Mouse (Mus musculus) heart, embryonic 12.5 days (tissue): ENCODE data around the gene Gm5269. TPM values are rescaled to one million over a fixed set of nuclear protein-coding genes. Genes with fewer than 3 reads are reported as not detected.

ENCODE experiments used
- ATAC-seq: fragments of 200-750 bp; cut with Nextera tagmentation; 2 replicates; pipeline ENCODE4 v1.8.0; 2017; ENCODE audit warnings: moderate TSS enrichment, moderate library complexity; ENCODE audit not compliant: insufficient number of reproducible peaks, low FRiP score
- H3K27ac ChIP-seq: fragments of 300-500 bp; sonication (generic); 2 replicates; pipeline ENCODE4 v1.5.1; 2016; ENCODE audit warnings: mild to moderate bottlenecking, moderate library complexity; ENCODE audit not compliant: poor library complexity, severe bottlenecking
- H3K27me3 ChIP-seq: fragments of 300-500 bp; sonication (generic); replicated peaks from 2 replicates; pipeline ENCODE4 v1.6.1; 2016; ENCODE audit warnings: mild to moderate bottlenecking, moderate library complexity
- H3K36me3 ChIP-seq: fragments of 300-500 bp; sonication (generic); 2 replicates; pipeline ENCODE4 v1.6.1; 2016; ENCODE audit warnings: mild to moderate bottlenecking, moderate library complexity
- H3K4me1 ChIP-seq: fragments of 300-500 bp; sonication (generic); replicated peaks from 2 replicates; pipeline ENCODE4 v1.6.1; 2016; ENCODE audit warnings: mild to moderate bottlenecking
- H3K4me2 ChIP-seq: fragments of 300-500 bp; sonication (generic); 2 replicates; pipeline ENCODE4 v1.6.1; 2016; ENCODE audit warnings: mild to moderate bottlenecking, moderate library complexity
- H3K4me3 ChIP-seq: fragments of 300-500 bp; sonication (generic); 2 replicates; pipeline ENCODE4 v1.5.1; 2016; ENCODE audit warnings: mild to moderate bottlenecking
- H3K9ac ChIP-seq: fragments of 300-500 bp; sonication (generic); 2 replicates; pipeline ENCODE4 v1.6.1; 2016; ENCODE audit warnings: mild to moderate bottlenecking, moderate library complexity
- H3K9me3 ChIP-seq: fragments of 300-500 bp; sonication (generic); replicated peaks from 2 replicates; pipeline ENCODE4 v1.6.1; 2016; ENCODE audit warnings: mild to moderate bottlenecking, moderate library complexity
- WGBS: fragments of 180-500 bp; shearing (Covaris S2); methylation state at CpG from one replicate; pipeline ENCODE4 v1.1.7; 2016; 5-methylcytosine and 5-hydroxymethylcytosine counted together
- polyA plus RNA-seq: library from polyadenylated mRNA; unstranded; fragments of >200 nt; fragmentation: Nextera tagmentation; extraction: Ambion mirVana; gene quantifications from 2 replicates; pipeline ENCODE4 v1.2.1, GENCODE M21; 2016

Gm5269 gene
- polyA plus RNA-seq, 1 experiment from 2014 or later, result not detected

- WGBS, result 60% methylated on average over 4 of the region's 4 CpGs
- no peaks in the 10 kb centered on the region for H3K9me3 ChIP-seq
- no peak overlapping the region for H3K4me2 ChIP-seq
- no peak overlapping the region for H3K9ac ChIP-seq
- peaks cover 4% of the 10 kb centered on the region; the same call in 1 of the 2 replicates for H3K36me3 ChIP-seq
- no peak overlapping the region for H3K4me3 ChIP-seq
- no peak for ATAC-seq
- H3K27me3 ChIP-seq, result no peaks in the 10 kb centered on the region
- peaks cover 6% of the 10 kb centered on the region; the same call in 1 of the 2 replicates for H3K4me1 ChIP-seq
- H3K27ac ChIP-seq, result no peak overlapping the region
These were observed 27.2 kb upstream of the Gm5269 start for GRCm38 (mm10) chr1:45917136-45917803.

GRCm38 (mm10) chr1:45916174-45916573, 26.1 kb upstream of the Gm5269 start:
- Histone ChIP-seq H3K4me1 (peaks cover 6% of the 10 kb centered on the region; the same call in 1 of the 2 replicates), H3K36me3 (peaks cover 4% of the 10 kb centered on the region; the same call in 1 of the 2 replicates), H3K4me3 (no peak overlapping the region), H3K9ac (no peak overlapping the region), H3K27ac (no peak overlapping the region), H3K9me3 (no peaks in the 10 kb centered on the region), H3K27me3 (no peaks in the 10 kb centered on the region), H3K4me2 (no peak overlapping the region)
- 64% methylated on average over 3 of the region's 3 CpGs for WGBS
- no peak for ATAC-seq

GRCm38 (mm10) chr1:45914236-45914635, 24.2 kb upstream of the Gm5269 start:
- WGBS, result 90% methylated on average over 4 of the region's 4 CpGs
- peaks cover 6% of the 10 kb centered on the region; the same call in 1 of the 2 replicates for H3K4me1 ChIP-seq

GRCm38 (mm10) chr1:45905107-45905821, 15.2 kb upstream of the Gm5269 start:
- Histone ChIP-seq H3K27me3 (no peaks in the 10 kb centered on the region), H3K36me3 (no peaks in the 10 kb centered on the region), H3K4me2 (peak overlapping the region; percentile 46; the same call in 1 of the 2 replicates), H3K27ac (peak overlapping the region; percentile 70), H3K4me3 (no peak overlapping the region), H3K9me3 (no peaks in the 10 kb centered on the region), H3K9ac (no peak overlapping the region), H3K4me1 (peaks cover 13% of the 10 kb centered on the region)
- WGBS, result 11% methylated on average over 5 of the region's 5 CpGs
- peak; percentile 81 for ATAC-seq

More at GRCm38 (mm10) chr1:45914236-45914635, 24.2 kb upstream of the Gm5269 start:
- H3K36me3 ChIP-seq, result peaks cover 9% of the 10 kb centered on the region; the same call in 1 of the 2 replicates
- H3K27ac ChIP-seq, result no peak overlapping the region
- no peak for ATAC-seq
- H3K9ac ChIP-seq, result no peak overlapping the region
- no peaks in the 10 kb centered on the region for H3K9me3 ChIP-seq
- H3K4me2 ChIP-seq, result no peak overlapping the region
- H3K4me3 ChIP-seq, result no peak overlapping the region
- no peaks in the 10 kb centered on the region for H3K27me3 ChIP-seq

- Histone ChIP-seq H3K4me3 (no peak overlapping the region), H3K4me1 (peaks cover 13% of the 10 kb centered on the region), H3K36me3 (no peaks in the 10 kb centered on the region), H3K27ac (peak overlapping the region; percentile 43), H3K9ac (no peak overlapping the region), H3K27me3 (no peaks in the 10 kb centered on the region), H3K4me2 (no peak overlapping the region), H3K9me3 (no peaks in the 10 kb centered on the region)
- no peak for ATAC-seq
- WGBS, result 79% methylated on average over 3 of the region's 3 CpGs
These were observed 14.1 kb upstream of the Gm5269 start for GRCm38 (mm10) chr1:45904161-45904560.

GRCm38 (mm10) chr1:45898044-45898443, 8.0 kb upstream of the Gm5269 start:
- no peak for ATAC-seq
- 27% methylated on average over 1 of the region's 1 CpGs for WGBS

GRCm38 (mm10) chr1:45894168-45894912, 4.3 kb upstream of the Gm5269 start:
- H3K27me3 ChIP-seq, result no peaks in the 10 kb centered on the region
- ATAC-seq, result no peak
- no peak overlapping the region for H3K4me3 ChIP-seq
- H3K27ac ChIP-seq, result no peak overlapping the region
- H3K9me3 ChIP-seq, result no peaks in the 10 kb centered on the region
- no peaks in the 10 kb centered on the region for H3K4me1 ChIP-seq
- H3K36me3 ChIP-seq, result no peaks in the 10 kb centered on the region
- no peak overlapping the region for H3K9ac ChIP-seq
- H3K4me2 ChIP-seq, result no peak overlapping the region
- WGBS, result 84% methylated on average over 6 of the region's 6 CpGs

More at GRCm38 (mm10) chr1:45898044-45898443, 8.0 kb upstream of the Gm5269 start:
- no peaks in the 10 kb centered on the region for H3K4me1 ChIP-seq
- H3K4me3 ChIP-seq, result no peak overlapping the region
- no peak overlapping the region for H3K27ac ChIP-seq
- H3K36me3 ChIP-seq, result no peaks in the 10 kb centered on the region
- H3K9me3 ChIP-seq, result no peaks in the 10 kb centered on the region
- H3K27me3 ChIP-seq, result no peaks in the 10 kb centered on the region
- H3K4me2 ChIP-seq, result no peak overlapping the region
- no peak overlapping the region for H3K9ac ChIP-seq

- Histone ChIP-seq H3K4me2 (no peak overlapping the region), H3K9me3 (no peaks in the 10 kb centered on the region), H3K27me3 (no peaks in the 10 kb centered on the region), H3K27ac (no peak overlapping the region), H3K36me3 (no peaks in the 10 kb centered on the region), H3K4me3 (no peak overlapping the region), H3K4me1 (no peaks in the 10 kb centered on the region), H3K9ac (no peak overlapping the region)
- ATAC-seq, result no peak
- 55% methylated on average over 2 of the region's 2 CpGs for WGBS
These were observed 1.9 kb upstream of the Gm5269 start for GRCm38 (mm10) chr1:45891986-45892385.

- H3K27me3 ChIP-seq, result no peaks in the 10 kb centered on the region
- WGBS, result 86% methylated on average over 9 of the region's 9 CpGs
- ATAC-seq, result no peak
These were observed 3.3 kb downstream of the Gm5269 start for GRCm38 (mm10) chr1:45886800-45887199.

GRCm38 (mm10) chr1:45883378-45883777, 6.7 kb downstream of the Gm5269 start:
- no peaks in the 10 kb centered on the region for H3K36me3 ChIP-seq
- no peak overlapping the region for H3K4me2 ChIP-seq
- no peaks in the 10 kb centered on the region for H3K27me3 ChIP-seq
- ATAC-seq, result no peak
- no peak overlapping the region for H3K9ac ChIP-seq
- H3K4me3 ChIP-seq, result no peak overlapping the region
- no peaks in the 10 kb centered on the region for H3K9me3 ChIP-seq
- no peak overlapping the region for H3K27ac ChIP-seq
- no peaks in the 10 kb centered on the region for H3K4me1 ChIP-seq

More at GRCm38 (mm10) chr1:45886800-45887199, 3.3 kb downstream of the Gm5269 start:
- H3K4me3 ChIP-seq, result no peak overlapping the region
- no peaks in the 10 kb centered on the region for H3K9me3 ChIP-seq
- H3K36me3 ChIP-seq, result no peaks in the 10 kb centered on the region
- H3K4me1 ChIP-seq, result no peaks in the 10 kb centered on the region
- H3K4me2 ChIP-seq, result no peak overlapping the region
- no peak overlapping the region for H3K27ac ChIP-seq
- H3K9ac ChIP-seq, result no peak overlapping the region

- WGBS, result 58% methylated on average over 6 of the region's 6 CpGs
- H3K36me3 ChIP-seq, result no peaks in the 10 kb centered on the region
These were observed 8.0 kb downstream of the Gm5269 start for GRCm38 (mm10) chr1:45882076-45882475.

More at GRCm38 (mm10) chr1:45882076-45882475, 8.0 kb downstream of the Gm5269 start:
- no peaks in the 10 kb centered on the region for H3K4me1 ChIP-seq
- H3K9me3 ChIP-seq, result no peaks in the 10 kb centered on the region
- no peak for ATAC-seq
- no peak overlapping the region for H3K4me3 ChIP-seq
- H3K27me3 ChIP-seq, result no peaks in the 10 kb centered on the region
- H3K9ac ChIP-seq, result no peak overlapping the region
- no peak overlapping the region for H3K4me2 ChIP-seq
- H3K27ac ChIP-seq, result no peak overlapping the region
